Mouse (Mus musculus): ENCODE results near the gene Kpna2. TPM values are rescaled to one million over a fixed set of nuclear protein-coding genes. Genes with fewer than 3 reads are reported as not detected.
"Not testable (repeated sequence)": the region's sequence is repeated elsewhere in the genome, so short reads cannot be mapped to it uniquely, and the experiment has no call there.

Kpna2 gene
- polyA plus RNA-seq, 1 experiment from 2014 or later: 120 TPM

DNA sequence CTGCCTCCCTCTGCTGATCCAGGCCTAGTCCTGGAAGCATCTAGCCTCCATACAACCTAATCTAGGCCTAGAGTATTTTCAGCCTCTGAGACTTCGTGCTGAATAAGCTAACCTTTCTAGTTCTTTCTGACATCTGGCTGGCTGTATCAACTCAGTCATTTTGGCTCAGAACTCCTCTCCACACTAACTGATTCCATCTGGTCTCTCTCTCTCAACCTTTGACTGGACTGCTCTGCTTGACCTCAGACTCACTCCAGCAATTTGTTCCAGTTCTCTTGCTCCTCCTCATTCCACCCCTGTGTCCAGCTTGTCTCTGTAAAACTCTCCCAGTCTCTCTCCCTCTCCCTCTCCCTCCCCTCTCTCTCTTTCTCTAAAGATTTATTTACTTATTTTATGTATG lies 17.6 kb upstream of the Kpna2 start:
- H3K27ac ChIP-seq (replicated peaks): no peak overlapping the region
- H3K9ac ChIP-seq (replicated peaks): no peak overlapping the region
- H3K4me2 ChIP-seq: no peak overlapping the region
- no peaks in the 10 kb centered on the region for H3K36me3 ChIP-seq
- H3K27me3 ChIP-seq (replicated peaks): no peaks in the 10 kb centered on the region
- 75% methylated on average over 1 of the region's 1 CpGs for WGBS
- no peak for ATAC-seq (ENCODE audit: low FRiP score)
- no peaks in the 10 kb centered on the region for H3K9me3 ChIP-seq (replicated peaks)
- no peak overlapping the region for H3K4me3 ChIP-seq (replicated peaks)
- H3K4me1 ChIP-seq: peaks cover 2% of the 10 kb centered on the region

DNA sequence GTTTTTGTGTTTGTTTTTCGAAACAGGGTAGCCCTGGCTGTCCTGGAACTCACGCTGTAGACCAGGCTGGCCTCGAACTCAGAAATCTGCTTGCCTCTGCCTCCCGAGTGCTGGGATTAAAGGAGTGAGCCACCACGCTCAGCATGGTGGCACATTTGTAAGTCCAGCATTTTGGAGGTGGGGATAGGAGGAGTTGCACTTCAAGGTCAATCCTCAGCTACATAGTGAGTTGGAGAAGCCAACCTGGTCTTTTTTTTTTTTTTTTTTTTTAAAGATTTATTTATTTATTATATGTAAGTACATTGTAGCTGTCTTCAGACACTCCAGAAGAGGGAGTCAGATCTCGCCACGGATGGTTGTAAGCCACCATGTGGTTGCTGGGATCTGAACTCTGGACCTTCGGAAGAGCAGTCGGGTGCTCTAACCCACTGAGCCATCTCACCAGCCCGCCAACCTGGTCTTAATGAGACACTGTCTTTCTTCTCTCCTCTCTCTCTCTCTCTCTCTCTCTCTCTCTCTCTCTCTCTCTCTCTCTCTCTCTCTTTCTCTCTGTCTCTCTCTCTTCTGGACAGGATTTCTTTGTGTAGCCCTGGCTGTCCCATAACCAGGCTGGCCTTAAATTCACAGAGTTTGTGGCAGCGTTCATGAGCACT lies 16.3 kb upstream of the Kpna2 start:
- not testable (repeated sequence) for H3K9me3 ChIP-seq (replicated peaks); H3K4me3 ChIP-seq (replicated peaks); H3K9ac ChIP-seq (replicated peaks); H3K4me1 ChIP-seq; H3K36me3 ChIP-seq; ATAC-seq (ENCODE audit: low FRiP score); H3K4me2 ChIP-seq; H3K27ac ChIP-seq (replicated peaks); H3K27me3 ChIP-seq (replicated peaks)
- WGBS: 73% methylated on average over 10 of the region's 11 CpGs

DNA sequence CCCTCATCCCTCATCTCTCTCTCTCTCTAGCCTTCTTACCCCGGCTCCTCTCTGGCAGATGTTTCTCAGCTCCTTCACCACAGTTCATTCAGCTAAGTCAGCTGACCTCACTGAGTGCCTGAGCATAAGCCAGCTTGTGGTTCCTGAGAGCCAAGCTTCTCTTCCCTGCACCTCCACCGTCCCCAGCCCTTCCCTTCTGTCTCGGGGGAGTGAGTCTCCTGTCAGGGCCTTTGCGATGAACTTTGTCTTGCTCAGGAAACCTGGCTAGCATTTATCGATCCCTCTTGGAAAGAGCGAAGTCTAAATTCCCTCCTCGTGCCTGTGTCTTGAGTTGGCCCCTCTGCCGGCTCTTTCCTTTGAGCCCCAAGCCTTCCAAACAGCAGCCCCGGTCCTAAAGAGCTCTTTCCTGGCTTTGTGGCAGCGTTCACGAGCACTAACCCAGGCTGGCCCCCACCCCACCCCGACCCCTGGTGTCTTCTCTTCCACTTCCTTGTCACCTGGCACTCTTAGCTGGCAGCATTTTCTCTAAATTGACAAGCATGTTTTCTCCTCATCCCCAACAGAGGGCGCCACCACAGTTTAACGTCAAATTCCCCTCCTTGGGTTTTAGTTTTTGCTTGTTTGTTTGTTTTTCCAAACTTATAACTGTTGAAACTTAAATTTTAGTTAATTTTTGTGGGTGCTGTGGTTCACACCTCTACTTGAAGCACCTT lies 15.4 kb upstream of the Kpna2 start:
- no peaks in the 10 kb centered on the region for H3K27me3 ChIP-seq (replicated peaks)
- H3K4me1 ChIP-seq: peaks cover 9% of the 10 kb centered on the region
- H3K9me3 ChIP-seq (replicated peaks): no peaks in the 10 kb centered on the region
- no peak overlapping the region for H3K27ac ChIP-seq (replicated peaks)
- no peak overlapping the region for H3K9ac ChIP-seq (replicated peaks)
- H3K4me3 ChIP-seq (replicated peaks): no peak overlapping the region
- 46% methylated on average over 14 of the region's 14 CpGs for WGBS
- no peak for ATAC-seq (ENCODE audit: low FRiP score)
- H3K36me3 ChIP-seq: no peaks in the 10 kb centered on the region
- H3K4me2 ChIP-seq: no peak overlapping the region

DNA sequence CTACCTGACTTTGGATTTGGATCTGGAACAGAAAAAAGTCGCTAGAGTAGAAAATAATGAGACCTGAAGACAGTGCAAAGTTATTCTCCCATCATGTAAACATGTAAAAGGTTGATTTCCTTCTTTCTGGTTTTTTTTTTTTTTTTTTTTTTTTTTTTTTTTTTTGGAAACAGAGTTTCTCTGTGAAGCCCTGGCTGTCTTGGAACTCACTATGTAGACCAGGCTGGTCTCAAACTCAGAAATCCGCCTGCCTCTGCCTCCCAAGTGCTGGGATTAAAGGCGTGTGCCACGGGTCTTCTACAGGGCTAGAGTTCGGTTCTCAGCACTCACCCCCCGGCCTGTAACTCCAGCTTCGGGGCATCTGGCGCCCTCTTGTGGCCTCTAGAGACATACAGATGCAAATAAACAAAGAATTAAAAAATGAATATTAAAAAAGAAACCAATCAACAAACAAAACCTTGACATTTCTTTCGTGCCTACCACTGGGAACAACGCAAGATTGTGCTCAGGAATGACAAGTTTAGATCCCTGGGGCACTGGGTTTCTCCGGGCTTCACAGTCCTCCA lies 14.8 kb upstream of the Kpna2 start:
- Histone ChIP-seq H3K27me3 (replicated peaks) (no peaks in the 10 kb centered on the region), H3K9me3 (replicated peaks) (no peaks in the 10 kb centered on the region), H3K9ac (replicated peaks) (no peak overlapping the region), H3K4me1 (peaks cover 9% of the 10 kb centered on the region), H3K36me3 (no peaks in the 10 kb centered on the region), H3K4me2 (no peak overlapping the region), H3K27ac (replicated peaks) (no peak overlapping the region), H3K4me3 (replicated peaks) (no peak overlapping the region)
- WGBS: 76% methylated on average over 11 of the region's 11 CpGs
- ATAC-seq (ENCODE audit: low FRiP score): no peak

DNA sequence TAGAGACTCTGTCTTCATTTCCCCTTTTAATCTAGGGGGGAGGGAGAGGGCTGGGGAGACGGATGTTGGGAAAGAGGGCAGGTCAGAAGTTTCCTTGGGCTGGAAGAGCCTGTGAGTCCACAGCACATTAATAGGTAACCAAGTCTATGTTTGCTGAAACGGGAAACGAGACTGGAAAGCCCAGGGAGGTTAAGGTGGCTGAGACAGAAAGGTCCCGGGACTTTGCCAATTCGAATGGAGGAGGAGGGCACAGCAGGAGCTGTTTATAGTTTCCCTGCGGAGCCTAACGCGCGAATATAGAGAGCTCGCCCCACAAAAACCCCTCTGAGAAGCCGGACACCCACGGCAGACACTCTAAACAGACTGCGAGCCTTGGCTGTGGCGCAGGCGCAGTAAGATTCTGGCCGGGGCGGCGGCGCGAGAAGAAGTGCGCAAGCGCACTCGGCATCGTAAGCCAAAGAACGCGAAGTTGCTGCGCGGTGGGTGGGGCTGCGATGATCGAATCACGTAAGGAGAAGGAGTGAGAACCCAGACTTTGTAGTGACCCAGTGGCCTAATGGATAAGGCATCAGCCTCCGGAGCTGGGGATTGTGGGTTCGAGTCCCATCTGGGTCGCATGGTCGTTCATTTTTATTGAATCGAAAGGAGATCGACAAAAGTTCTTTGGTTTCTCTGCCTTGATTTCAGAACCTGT lies 13.1 kb upstream of the Kpna2 start:
- ATAC-seq (ENCODE audit: low FRiP score): peak; percentile 97
- WGBS: under 1% methylated on average over 37 of the region's 37 CpGs

DNA sequence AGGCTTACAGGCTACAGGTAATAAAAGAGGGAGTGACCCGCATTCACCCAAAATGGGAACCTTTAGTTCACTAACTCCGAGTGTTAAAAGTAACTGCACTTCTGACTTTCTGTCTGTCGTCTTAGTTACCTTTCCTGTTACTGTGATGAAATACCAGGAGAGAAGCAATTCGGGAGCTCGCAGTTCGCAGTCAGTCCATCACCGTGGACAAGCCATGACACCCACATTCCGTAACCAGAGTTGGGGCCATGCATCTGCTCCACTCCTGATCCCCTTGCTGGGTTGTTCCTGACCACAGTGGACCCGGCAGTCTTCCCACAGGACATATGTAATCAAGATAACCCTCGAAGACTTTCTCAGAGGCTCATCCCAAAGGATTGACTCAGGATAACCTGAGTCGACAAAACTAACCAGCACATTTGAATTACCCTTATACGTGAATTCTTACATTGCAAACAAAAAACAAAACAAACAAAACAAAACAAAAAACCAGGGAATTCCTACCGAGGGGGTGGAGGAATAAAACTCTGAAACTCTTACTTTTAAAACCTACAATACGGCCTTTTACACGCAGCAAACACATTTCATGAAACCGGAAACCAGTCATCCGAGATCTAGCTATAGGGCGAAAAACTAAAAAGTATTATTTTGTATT lies 12.5 kb upstream of the Kpna2 start:
- Histone ChIP-seq H3K4me2 (peak overlapping the region; percentile 62), H3K27me3 (replicated peaks) (no peaks in the 10 kb centered on the region), H3K9ac (replicated peaks) (peak overlapping the region; percentile 64), H3K4me1 (peaks cover 9% of the 10 kb centered on the region), H3K27ac (replicated peaks) (peak overlapping the region; percentile 92), H3K36me3 (no peaks in the 10 kb centered on the region), H3K9me3 (replicated peaks) (no peaks in the 10 kb centered on the region), H3K4me3 (replicated peaks) (peak overlapping the region; percentile 64)
- ATAC-seq (ENCODE audit: low FRiP score): no peak
- WGBS: 35% methylated on average over 18 of the region's 18 CpGs

More for the DNA sequence above, 13.1 kb upstream of the Kpna2 start:
- H3K27ac ChIP-seq (replicated peaks): peak overlapping the region; percentile 92
- no peaks in the 10 kb centered on the region for H3K36me3 ChIP-seq
- H3K4me3 ChIP-seq (replicated peaks): peak overlapping the region; percentile 64
- peak overlapping the region; percentile 62 for H3K4me2 ChIP-seq
- peak overlapping the region; percentile 64 for H3K9ac ChIP-seq (replicated peaks)
- no peaks in the 10 kb centered on the region for H3K9me3 ChIP-seq (replicated peaks)
- peaks cover 9% of the 10 kb centered on the region for H3K4me1 ChIP-seq
- no peaks in the 10 kb centered on the region for H3K27me3 ChIP-seq (replicated peaks)

DNA sequence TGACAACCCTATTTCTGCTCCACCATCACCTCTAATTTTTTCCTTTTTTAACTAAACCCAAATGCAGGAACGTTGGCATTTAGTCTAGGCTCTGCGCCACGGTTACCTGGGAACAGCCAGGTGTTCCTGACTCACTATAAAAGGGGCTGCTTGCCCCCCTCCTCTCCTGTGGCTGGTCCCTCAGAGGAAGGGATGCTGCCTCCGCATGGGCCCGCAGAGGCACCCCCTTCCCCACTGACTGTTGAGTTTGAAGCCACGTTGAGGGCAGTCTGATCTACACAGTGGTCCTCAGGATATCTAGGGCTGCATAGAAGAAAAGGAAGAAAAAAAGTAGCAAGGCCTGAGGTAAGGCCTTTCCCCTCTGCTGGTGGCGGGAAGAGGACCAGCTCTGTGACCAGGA lies 11.8 kb upstream of the Kpna2 start:
- Histone ChIP-seq H3K36me3 (no peaks in the 10 kb centered on the region), H3K9me3 (replicated peaks) (no peaks in the 10 kb centered on the region), H3K4me1 (peaks cover 9% of the 10 kb centered on the region), H3K4me3 (replicated peaks) (no peak overlapping the region), H3K4me2 (peak overlapping the region; percentile 62), H3K27me3 (replicated peaks) (no peaks in the 10 kb centered on the region), H3K27ac (replicated peaks) (no peak overlapping the region), H3K9ac (replicated peaks) (no peak overlapping the region)
- no peak for ATAC-seq (ENCODE audit: low FRiP score)
- 77% methylated on average over 7 of the region's 7 CpGs for WGBS

DNA sequence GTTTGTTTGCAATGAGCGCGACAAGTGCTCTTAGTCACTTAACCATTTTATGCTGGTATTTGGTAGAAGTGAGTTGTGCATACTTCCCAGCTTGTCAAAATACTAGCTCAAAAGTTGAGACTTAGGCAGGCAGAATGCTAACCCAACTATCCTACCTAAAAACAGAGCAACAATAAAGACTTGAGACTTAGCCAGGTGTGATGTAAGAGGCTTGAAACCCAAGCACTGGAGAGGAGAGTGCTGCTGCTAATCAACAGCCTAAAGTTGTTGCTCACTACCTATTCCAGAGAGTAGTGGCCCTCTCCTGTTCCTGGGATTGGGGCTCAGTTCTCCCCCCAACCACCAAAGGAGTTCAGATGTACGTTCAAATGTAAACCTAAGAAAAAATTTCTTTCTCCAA lies 11.1 kb upstream of the Kpna2 start:
- Histone ChIP-seq H3K9ac (replicated peaks) (no peak overlapping the region), H3K36me3 (no peaks in the 10 kb centered on the region), H3K27ac (replicated peaks) (no peak overlapping the region), H3K4me2 (no peak overlapping the region), H3K27me3 (replicated peaks) (no peaks in the 10 kb centered on the region), H3K9me3 (replicated peaks) (no peaks in the 10 kb centered on the region), H3K4me1 (peaks cover 9% of the 10 kb centered on the region), H3K4me3 (replicated peaks) (no peak overlapping the region)
- 97% methylated on average over 3 of the region's 3 CpGs for WGBS
- no peak for ATAC-seq (ENCODE audit: low FRiP score)

DNA sequence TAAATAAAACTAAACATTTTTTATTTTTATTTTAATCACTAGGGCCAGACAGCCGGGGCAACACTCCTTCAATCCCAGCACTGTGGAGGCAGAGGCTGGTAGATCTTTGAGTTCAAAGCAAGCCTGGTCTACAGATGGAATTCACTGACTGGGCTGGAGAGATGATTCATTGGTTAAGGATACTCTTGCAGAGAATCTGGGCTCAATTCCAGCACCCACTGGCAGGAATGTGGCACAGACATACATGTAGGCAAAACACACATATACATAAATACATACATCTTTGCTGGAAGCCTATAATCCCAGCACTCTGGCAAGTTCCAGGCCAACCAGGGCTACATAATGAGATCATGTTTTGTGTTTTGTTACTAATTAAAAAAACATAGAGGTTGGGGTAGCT lies 6.2 kb upstream of the Kpna2 start:
- Histone ChIP-seq H3K9me3 (replicated peaks) (no peaks in the 10 kb centered on the region), H3K4me3 (replicated peaks) (no peak overlapping the region), H3K9ac (replicated peaks) (no peak overlapping the region), H3K4me1 (no peaks in the 10 kb centered on the region), H3K27ac (replicated peaks) (no peak overlapping the region), H3K36me3 (no peaks in the 10 kb centered on the region), H3K27me3 (replicated peaks) (no peaks in the 10 kb centered on the region), H3K4me2 (no peak overlapping the region)
- no peak for ATAC-seq (ENCODE audit: low FRiP score)
- WGBS: 91% methylated on average over 1 of the region's 1 CpGs

DNA sequence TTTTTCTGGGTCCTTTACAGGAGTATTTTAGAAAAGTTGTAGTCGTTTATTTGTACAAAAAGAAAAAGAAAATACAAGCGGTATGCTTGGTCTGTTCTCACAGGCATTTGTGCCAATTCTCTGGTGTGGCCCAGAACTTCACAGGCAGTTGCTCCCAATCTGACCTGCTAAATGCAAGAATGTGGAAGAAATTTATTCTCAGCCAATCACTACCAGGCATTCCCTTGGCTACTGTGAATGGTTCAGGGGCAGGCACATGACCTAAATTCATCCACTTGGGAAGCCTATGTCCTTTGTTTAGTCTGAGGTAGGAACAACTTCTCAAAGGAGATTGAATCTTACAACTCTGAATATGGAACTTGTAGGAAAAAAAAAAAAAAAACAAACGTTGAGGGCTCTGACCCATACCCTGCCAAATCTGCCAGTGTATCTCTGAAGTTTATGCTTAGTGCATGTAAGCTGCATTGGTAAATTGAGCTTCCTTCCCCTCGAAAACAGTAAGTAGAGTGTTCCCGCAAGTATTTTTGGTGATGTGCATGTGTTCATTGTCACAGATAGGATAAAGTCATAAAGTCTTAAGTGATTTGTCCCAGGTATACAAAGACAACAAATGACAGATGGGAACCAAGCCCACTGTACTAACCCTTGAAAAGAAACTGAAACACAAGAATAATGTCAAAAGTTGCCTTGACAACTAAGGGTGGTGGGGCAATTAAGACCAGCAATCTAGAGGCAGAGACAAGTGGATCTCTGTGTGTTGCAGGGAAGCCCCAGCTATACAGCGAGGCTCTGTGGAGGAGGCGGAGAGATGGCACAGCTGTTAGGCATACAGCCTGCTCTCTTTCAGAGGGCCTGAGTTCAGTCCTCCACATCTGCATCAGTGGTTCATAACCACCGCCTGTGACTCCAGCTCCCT lies 2.7 kb upstream of the Kpna2 start:
- peaks cover 19% of the 10 kb centered on the region for H3K4me1 ChIP-seq
- 24% methylated on average over 8 of the region's 8 CpGs for WGBS
- no peaks in the 10 kb centered on the region for H3K36me3 ChIP-seq
- H3K9me3 ChIP-seq (replicated peaks): no peaks in the 10 kb centered on the region
- no peak overlapping the region for H3K4me3 ChIP-seq (replicated peaks)
- H3K4me2 ChIP-seq: no peak overlapping the region
- ATAC-seq (ENCODE audit: low FRiP score): no peak
- H3K27me3 ChIP-seq (replicated peaks): no peaks in the 10 kb centered on the region
- H3K9ac ChIP-seq (replicated peaks): no peak overlapping the region
- H3K27ac ChIP-seq (replicated peaks): peak overlapping the region; percentile 49; the same call in 1 of the 2 replicates

Data from neural tube, embryonic 15.5 days (tissue).